Mouse (Mus musculus) telencephalon, adult 2 months (tissue): ENCODE measurements around the gene Klhl35.
A peak's percentile ranks its signal among the peaks of the same experiment; 100 is the strongest.

Source experiments
- DNase-seq: peaks from one replicate; pipeline ENCODE4 v3.0.0-alpha.2; 2011; ENCODE audit warnings: low read depth, low spot score

The Klhl35 gene

GRCm38 (mm10) chr7:99465811-99466210 lies at the start of gene Klhl35:
Gene Klhl35, plus strand, starts transcription at chr7:99466004.
- no peak for DNase-seq

- no peak for DNase-seq
Measured at GRCm38 (mm10) chr7:99419311-99419710, 46.5 kb upstream of the Klhl35 start.

GRCm38 (mm10) chr7:99421006-99421405 lies 44.8 kb upstream of the Klhl35 start:
- DNase-seq: no peak

GRCm38 (mm10) chr7:99424538-99425155 lies 41.2 kb upstream of the Klhl35 start:
- no peak for DNase-seq

GRCm38 (mm10) chr7:99425706-99426105 lies 40.1 kb upstream of the Klhl35 start:
- DNase-seq: no peak

GRCm38 (mm10) chr7:99427031-99427430 lies 38.8 kb upstream of the Klhl35 start:
- DNase-seq: no peak

GRCm38 (mm10) chr7:99427987-99428386 lies 37.8 kb upstream of the Klhl35 start:
- DNase-seq: no peak

- no peak for DNase-seq
Measured at GRCm38 (mm10) chr7:99428836-99429235, 37.0 kb upstream of the Klhl35 start.

- no peak for DNase-seq
Measured at GRCm38 (mm10) chr7:99429786-99430185, 36.0 kb upstream of the Klhl35 start.

GRCm38 (mm10) chr7:99430246-99430645 lies 35.6 kb upstream of the Klhl35 start:
- DNase-seq: no peak

GRCm38 (mm10) chr7:99432248-99432647 lies 33.6 kb upstream of the Klhl35 start:
- peak; percentile 73 for DNase-seq

- no peak for DNase-seq
Measured at GRCm38 (mm10) chr7:99432863-99433262, 32.9 kb upstream of the Klhl35 start.

GRCm38 (mm10) chr7:99434672-99435250 lies 31.0 kb upstream of the Klhl35 start:
- DNase-seq: no peak

- DNase-seq: no peak
Measured at GRCm38 (mm10) chr7:99436530-99436929, 29.3 kb upstream of the Klhl35 start.

- DNase-seq: no peak
Measured at GRCm38 (mm10) chr7:99438881-99439280, 26.9 kb upstream of the Klhl35 start.

GRCm38 (mm10) chr7:99441534-99442072 lies 24.2 kb upstream of the Klhl35 start:
- no peak for DNase-seq

- DNase-seq: no peak
Measured at GRCm38 (mm10) chr7:99443164-99443563, 22.6 kb upstream of the Klhl35 start.

- no peak for DNase-seq
Measured at GRCm38 (mm10) chr7:99444012-99444411, 21.8 kb upstream of the Klhl35 start.

- DNase-seq: no peak
Measured at GRCm38 (mm10) chr7:99445833-99446232, 20.0 kb upstream of the Klhl35 start.

- DNase-seq: no peak
Measured at GRCm38 (mm10) chr7:99447323-99447722, 18.5 kb upstream of the Klhl35 start.

- DNase-seq: no peak
Measured at GRCm38 (mm10) chr7:99448619-99449018, 17.2 kb upstream of the Klhl35 start.

GRCm38 (mm10) chr7:99449063-99449462 lies 16.7 kb upstream of the Klhl35 start:
- DNase-seq: no peak

- DNase-seq: no peak
Measured at GRCm38 (mm10) chr7:99449751-99450150, 16.1 kb upstream of the Klhl35 start.
